Mouse (Mus musculus) forebrain, embryonic 10.5 days (tissue): ENCODE data around the gene Lnx1. TPM values are rescaled to one million over a fixed set of nuclear protein-coding genes. Genes with fewer than 3 reads are reported as not detected.

ENCODE experiments used
- DNase-seq: peaks from one replicate; pipeline ENCODE4 v3.0.0-alpha.2; 2017; ENCODE audit warnings: low spot score; ENCODE audit errors: extremely low spot score
- H3K27ac ChIP-seq: fragments of 300-500 bp; sonication (generic); 2 replicates; pipeline ENCODE4 v1.5.1; 2016; ENCODE audit warnings: mild to moderate bottlenecking
- H3K27me3 ChIP-seq: fragments of 300-500 bp; sonication (generic); 2 replicates; pipeline ENCODE4 v1.6.1; 2016; ENCODE audit warnings: mild to moderate bottlenecking; ENCODE audit not compliant: poor library complexity, severe bottlenecking
- H3K36me3 ChIP-seq: fragments of 300-500 bp; sonication (generic); replicated peaks from 2 replicates; pipeline ENCODE4 v1.6.1; 2016; ENCODE audit warnings: mild to moderate bottlenecking, moderate library complexity
- H3K4me1 ChIP-seq: fragments of 300-500 bp; sonication (generic); 2 replicates; pipeline ENCODE4 v1.6.1; 2016
- H3K4me3 ChIP-seq: fragments of 300-500 bp; sonication (generic); 2 replicates; pipeline ENCODE4 v1.5.1; 2016; ENCODE audit warnings: mild to moderate bottlenecking, moderate library complexity
- H3K9me3 ChIP-seq: fragments of 300-500 bp; sonication (generic); 2 replicates; pipeline ENCODE4 v1.6.1; 2016; ENCODE audit warnings: mild to moderate bottlenecking, moderate library complexity
- WGBS: fragments of 180-500 bp; shearing (Covaris S2); methylation state at CpG from one replicate; pipeline ENCODE4 v1.1.7; 2016; 5-methylcytosine and 5-hydroxymethylcytosine counted together
- polyA plus RNA-seq: library from polyadenylated mRNA; unstranded; fragments of >200 nt; fragmentation: Nextera tagmentation; extraction: Ambion mirVana; gene quantifications from 2 replicates; pipeline ENCODE4 v1.2.1, GENCODE M21; 2016

Gene Lnx1
- polyA plus RNA-seq, 1 experiment from 2014 or later = 0.92 TPM

GRCm38 (mm10) chr5:74693836-74694235 lies 8.9 kb downstream of the Lnx1 start:
- H3K4me3 ChIP-seq = no peak overlapping the region
- WGBS = 72% methylated on average over 2 of the region's 2 CpGs
- no peak for DNase-seq

DNA sequence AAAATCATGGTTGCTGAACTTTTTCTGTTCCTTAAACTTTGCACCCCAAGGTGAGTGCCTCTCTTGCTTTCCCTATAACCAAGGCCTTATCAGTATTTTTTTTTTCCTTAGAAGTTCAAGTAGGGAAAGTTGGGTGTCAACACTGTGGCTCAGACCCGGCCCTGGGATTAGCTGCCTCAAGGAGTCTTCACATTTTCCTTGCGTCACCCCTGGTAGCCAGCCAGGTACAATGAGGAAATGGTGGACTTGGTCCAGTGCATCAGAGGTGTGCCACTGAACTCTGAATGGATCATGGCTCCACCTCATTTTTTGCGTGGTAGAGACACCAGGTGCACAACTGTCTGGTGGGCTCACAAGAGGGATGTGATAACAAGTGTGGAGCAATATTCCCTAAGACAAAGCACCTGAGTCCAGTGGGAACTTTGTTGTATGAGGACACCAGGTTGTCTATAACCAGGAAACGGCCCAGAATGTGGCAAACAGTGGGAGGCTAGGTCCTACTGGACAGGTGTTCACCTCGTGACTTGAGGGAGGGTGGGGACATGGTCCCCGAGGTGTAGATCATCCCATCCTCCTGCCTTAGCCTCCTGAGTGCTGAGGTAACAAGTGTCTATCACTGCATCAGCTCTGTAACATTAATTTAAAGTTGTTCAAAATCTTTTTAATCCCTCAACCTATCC lies 10.2 kb downstream of the Lnx1 start:
- H3K27ac ChIP-seq = no peak overlapping the region
- no peaks in the 10 kb centered on the region for H3K36me3 ChIP-seq
- H3K4me3 ChIP-seq = no peak overlapping the region
- no peaks in the 10 kb centered on the region; the same call in 1 of the 2 replicates for H3K4me1 ChIP-seq
- no peaks in the 10 kb centered on the region for H3K9me3 ChIP-seq
- WGBS = 93% methylated on average over 6 of the region's 6 CpGs
- no peak for DNase-seq
- H3K27me3 ChIP-seq = no peaks in the 10 kb centered on the region

More at GRCm38 (mm10) chr5:74693836-74694235, 8.9 kb downstream of the Lnx1 start:
- no peaks in the 10 kb centered on the region; the same call in 1 of the 2 replicates for H3K4me1 ChIP-seq
- H3K36me3 ChIP-seq = no peaks in the 10 kb centered on the region
- no peaks in the 10 kb centered on the region for H3K27me3 ChIP-seq
- no peak overlapping the region for H3K27ac ChIP-seq
- no peaks in the 10 kb centered on the region for H3K9me3 ChIP-seq

GRCm38 (mm10) chr5:74688822-74689221 lies 13.9 kb downstream of the Lnx1 start:
- Histone ChIP-seq H3K27ac (no peak overlapping the region), H3K4me3 (no peak overlapping the region), H3K4me1 (no peaks in the 10 kb centered on the region), H3K36me3 (no peaks in the 10 kb centered on the region), H3K9me3 (no peaks in the 10 kb centered on the region), H3K27me3 (no peaks in the 10 kb centered on the region)
- DNase-seq = no peak
- WGBS = 91% methylated on average over 2 of the region's 2 CpGs

- Histone ChIP-seq H3K9me3 (no peaks in the 10 kb centered on the region), H3K36me3 (no peaks in the 10 kb centered on the region), H3K27ac (no peak overlapping the region), H3K4me1 (no peaks in the 10 kb centered on the region), H3K27me3 (no peaks in the 10 kb centered on the region), H3K4me3 (no peak overlapping the region)
- no peak for DNase-seq
- 83% methylated on average over 5 of the region's 5 CpGs for WGBS
Measured at GRCm38 (mm10) chr5:74684944-74685343, 17.8 kb downstream of the Lnx1 start.

DNA sequence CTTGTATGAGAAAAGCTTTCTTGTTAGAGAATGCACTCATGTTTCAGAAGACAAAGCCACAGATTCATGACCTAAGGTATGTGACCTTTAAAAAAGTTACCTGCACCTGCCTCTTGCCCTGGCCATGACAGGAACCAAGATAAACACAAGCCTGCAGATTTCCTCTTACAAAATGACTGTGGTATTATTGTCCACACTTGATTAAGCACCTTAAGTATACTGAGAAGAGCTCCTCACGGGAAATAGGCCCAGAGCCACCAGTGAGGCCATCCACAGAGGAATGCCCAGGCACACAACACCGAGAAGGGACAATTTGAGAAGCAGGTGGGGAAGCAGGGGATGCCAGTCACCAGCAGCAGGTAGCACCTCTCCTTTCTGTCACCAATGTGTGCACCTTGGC lies 18.9 kb downstream of the Lnx1 start:
- Histone ChIP-seq H3K36me3 (no peaks in the 10 kb centered on the region), H3K4me1 (no peaks in the 10 kb centered on the region), H3K27ac (no peak overlapping the region), H3K4me3 (no peak overlapping the region), H3K27me3 (no peaks in the 10 kb centered on the region), H3K9me3 (no peaks in the 10 kb centered on the region)
- 88% methylated on average over 2 of the region's 2 CpGs for WGBS
- DNase-seq = no peak

GRCm38 (mm10) chr5:74682735-74683134 lies 20.0 kb downstream of the Lnx1 start:
- no peaks in the 10 kb centered on the region for H3K36me3 ChIP-seq
- H3K4me3 ChIP-seq = no peak overlapping the region
- H3K27me3 ChIP-seq = no peaks in the 10 kb centered on the region
- no peaks in the 10 kb centered on the region for H3K9me3 ChIP-seq
- WGBS = 93% methylated on average over 1 of the region's 1 CpGs
- H3K4me1 ChIP-seq = peaks cover 3% of the 10 kb centered on the region
- H3K27ac ChIP-seq = no peak overlapping the region
- no peak for DNase-seq

GRCm38 (mm10) chr5:74679631-74680030 lies 23.1 kb downstream of the Lnx1 start:
- no peaks in the 10 kb centered on the region for H3K36me3 ChIP-seq
- H3K27me3 ChIP-seq = no peaks in the 10 kb centered on the region
- 89% methylated on average over 7 of the region's 7 CpGs for WGBS
- no peaks in the 10 kb centered on the region for H3K9me3 ChIP-seq
- no peak overlapping the region for H3K4me3 ChIP-seq
- peaks cover 14% of the 10 kb centered on the region for H3K4me1 ChIP-seq
- no peak overlapping the region for H3K27ac ChIP-seq
- no peak for DNase-seq

DNA sequence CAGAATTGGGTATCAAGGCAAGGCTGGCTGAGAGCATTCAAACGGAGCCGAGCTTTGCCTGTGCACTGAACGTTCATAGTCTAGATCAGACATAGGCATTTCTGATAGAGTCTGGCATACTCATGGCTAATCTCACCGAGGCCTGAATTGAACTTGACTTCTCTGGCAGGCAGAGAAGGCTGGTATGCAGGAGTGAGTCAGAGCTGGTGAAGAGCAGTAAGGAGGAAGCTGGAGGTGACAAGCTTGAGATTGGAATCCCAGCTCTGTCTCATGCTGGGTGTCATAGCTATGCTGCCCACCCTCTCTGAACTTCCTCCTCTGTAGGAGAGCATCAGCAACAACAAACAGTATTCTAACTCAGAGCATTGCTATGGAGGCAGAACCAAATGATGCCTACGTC lies 24.0 kb downstream of the Lnx1 start:
- no peak overlapping the region for H3K4me3 ChIP-seq
- no peaks in the 10 kb centered on the region for H3K27me3 ChIP-seq
- WGBS = 90% methylated on average over 5 of the region's 5 CpGs
- no peak for DNase-seq
- no peaks in the 10 kb centered on the region for H3K9me3 ChIP-seq
- H3K4me1 ChIP-seq = peaks cover 14% of the 10 kb centered on the region
- H3K36me3 ChIP-seq = no peaks in the 10 kb centered on the region
- no peak overlapping the region for H3K27ac ChIP-seq

DNA sequence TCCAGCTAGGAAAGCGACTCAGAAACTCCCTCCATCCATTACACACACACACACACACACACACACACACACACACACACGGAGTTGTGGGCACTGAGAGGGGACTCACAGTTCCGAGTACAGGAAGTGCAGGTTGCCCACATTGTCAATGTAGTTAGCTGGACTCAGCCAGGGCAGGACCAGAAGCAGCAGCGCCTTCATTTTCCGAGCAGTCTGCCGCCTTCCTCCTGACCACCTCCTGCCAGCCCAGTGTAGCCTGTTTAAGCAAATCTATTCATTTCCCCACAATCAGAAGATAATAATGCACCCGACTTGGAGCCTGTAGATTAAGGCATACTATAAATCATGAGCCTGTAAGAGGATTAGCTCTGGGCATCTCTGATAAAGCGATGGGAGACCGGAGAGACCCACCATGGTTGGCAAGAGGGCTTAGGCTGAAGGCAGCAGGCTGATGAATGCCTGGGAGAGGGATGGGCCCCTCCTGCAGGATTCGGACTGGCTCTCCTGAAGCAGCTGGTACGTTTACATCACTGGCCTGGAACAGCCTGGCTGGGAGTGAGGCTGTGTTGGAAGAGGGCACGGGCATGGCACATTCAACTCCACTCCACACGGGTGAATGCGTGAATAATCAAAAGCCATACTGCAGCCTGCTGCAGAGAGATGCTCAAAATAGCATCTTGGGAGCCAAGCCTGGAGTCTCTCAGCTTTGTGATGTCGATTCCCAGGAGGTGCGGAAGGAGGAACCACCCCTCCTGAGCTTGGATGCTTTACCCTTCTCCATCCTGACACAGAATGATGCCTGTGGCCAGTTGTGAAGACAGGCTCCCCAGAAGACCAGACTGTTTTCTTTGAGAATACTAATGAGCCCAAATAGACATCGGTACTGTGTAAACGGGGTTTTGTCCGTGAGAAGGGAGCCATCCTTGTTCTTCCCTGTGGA lies 25.0 kb downstream of the Lnx1 start:
- Histone ChIP-seq H3K4me3 (no peak overlapping the region), H3K27me3 (no peaks in the 10 kb centered on the region), H3K9me3 (no peaks in the 10 kb centered on the region), H3K4me1 (peaks cover 14% of the 10 kb centered on the region), H3K36me3 (no peaks in the 10 kb centered on the region), H3K27ac (no peak overlapping the region)
- no peak for DNase-seq
- WGBS = 69% methylated on average over 19 of the region's 19 CpGs

DNA sequence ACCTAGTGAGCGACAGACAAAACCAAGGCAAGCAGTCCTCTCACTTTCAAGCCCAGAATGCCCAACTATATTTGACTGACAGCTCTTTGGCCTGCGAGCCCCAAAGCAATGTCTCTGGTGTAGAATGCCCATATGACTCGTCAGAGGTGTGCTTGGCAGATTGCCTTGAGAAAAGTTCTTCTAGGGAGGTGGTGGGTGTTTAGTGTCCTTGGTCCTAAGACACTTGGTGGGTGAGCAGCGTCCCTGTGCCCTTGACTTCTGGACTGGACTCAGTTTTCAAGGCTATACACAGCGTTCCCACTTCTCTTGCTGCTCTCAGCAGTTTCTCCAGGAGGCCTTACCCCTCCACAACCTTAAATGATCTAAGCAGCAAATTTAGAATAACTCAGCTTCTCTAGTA lies 30.2 kb downstream of the Lnx1 start:
- Histone ChIP-seq H3K9me3 (no peaks in the 10 kb centered on the region), H3K4me1 (peaks cover 11% of the 10 kb centered on the region), H3K27ac (no peak overlapping the region), H3K27me3 (no peaks in the 10 kb centered on the region), H3K36me3 (no peaks in the 10 kb centered on the region), H3K4me3 (no peak overlapping the region)
- DNase-seq = no peak
- WGBS = 89% methylated on average over 5 of the region's 5 CpGs

GRCm38 (mm10) chr5:74670877-74671276 lies 31.8 kb downstream of the Lnx1 start:
- Histone ChIP-seq H3K4me3 (no peak overlapping the region), H3K4me1 (0 out of 2 replicates have a peak, but pooled peaks cover 3% of the 10 kb centered on the region), H3K36me3 (no peaks in the 10 kb centered on the region), H3K27me3 (no peaks in the 10 kb centered on the region), H3K27ac (no peak overlapping the region), H3K9me3 (no peaks in the 10 kb centered on the region)
- no peak for DNase-seq
- 90% methylated on average over 3 of the region's 3 CpGs for WGBS

DNA sequence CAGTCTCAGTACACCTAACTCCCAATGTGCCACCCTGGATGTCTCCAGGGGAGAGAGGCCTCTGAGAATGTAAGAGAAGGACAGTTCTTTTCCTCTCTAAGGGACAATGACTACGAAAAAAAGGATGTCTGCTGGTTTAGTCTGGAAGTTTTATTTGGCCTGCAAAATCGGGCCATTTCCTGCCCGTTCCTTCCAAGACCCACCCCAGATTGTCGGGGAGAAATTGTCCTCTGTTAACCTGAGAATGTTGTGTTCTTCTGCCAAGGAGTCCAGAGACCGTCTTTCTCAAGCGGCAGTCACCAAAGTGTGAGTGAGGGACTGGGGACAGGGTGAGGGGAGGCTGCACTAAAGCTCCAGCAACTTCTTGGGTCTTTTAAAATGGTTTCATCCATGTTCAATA lies 32.8 kb downstream of the Lnx1 start:
- Histone ChIP-seq H3K36me3 (no peaks in the 10 kb centered on the region), H3K9me3 (no peaks in the 10 kb centered on the region), H3K27ac (no peak overlapping the region), H3K27me3 (no peaks in the 10 kb centered on the region), H3K4me3 (no peak overlapping the region), H3K4me1 (0 out of 2 replicates have a peak, but pooled peaks cover 2% of the 10 kb centered on the region)
- DNase-seq = no peak
- WGBS = 92% methylated on average over 6 of the region's 6 CpGs

DNA sequence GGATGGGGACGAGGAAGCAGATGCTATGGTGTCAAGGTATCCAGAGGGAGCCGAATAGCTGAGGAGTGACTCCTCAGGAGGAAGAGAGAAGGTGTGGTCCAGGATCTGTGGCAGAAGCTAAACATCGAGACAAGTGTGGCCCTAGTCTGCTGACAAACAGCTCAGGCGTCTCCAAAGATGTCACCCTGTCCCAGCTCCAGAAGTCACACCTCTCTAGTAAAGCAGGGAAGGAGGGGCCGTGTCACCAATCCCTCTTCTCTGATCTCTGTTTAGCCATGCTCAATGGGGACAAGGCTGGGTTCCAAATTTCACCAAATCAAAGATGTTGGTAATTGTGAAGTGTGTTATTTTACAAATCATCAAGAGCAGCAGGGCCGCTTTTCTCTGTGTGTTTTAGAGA lies 33.8 kb downstream of the Lnx1 start:
- Histone ChIP-seq H3K4me3 (no peak overlapping the region), H3K36me3 (no peaks in the 10 kb centered on the region), H3K27ac (no peak overlapping the region), H3K4me1 (0 out of 2 replicates have a peak, but pooled peaks cover 2% of the 10 kb centered on the region), H3K27me3 (no peaks in the 10 kb centered on the region), H3K9me3 (no peaks in the 10 kb centered on the region)
- DNase-seq = no peak
- WGBS = 80% methylated on average over 6 of the region's 6 CpGs
